Mouse (Mus musculus): ENCODE results near the gene Ehbp1.
A peak's percentile ranks its signal among the peaks of the same experiment; 100 is the strongest.

The Ehbp1 gene

DNA sequence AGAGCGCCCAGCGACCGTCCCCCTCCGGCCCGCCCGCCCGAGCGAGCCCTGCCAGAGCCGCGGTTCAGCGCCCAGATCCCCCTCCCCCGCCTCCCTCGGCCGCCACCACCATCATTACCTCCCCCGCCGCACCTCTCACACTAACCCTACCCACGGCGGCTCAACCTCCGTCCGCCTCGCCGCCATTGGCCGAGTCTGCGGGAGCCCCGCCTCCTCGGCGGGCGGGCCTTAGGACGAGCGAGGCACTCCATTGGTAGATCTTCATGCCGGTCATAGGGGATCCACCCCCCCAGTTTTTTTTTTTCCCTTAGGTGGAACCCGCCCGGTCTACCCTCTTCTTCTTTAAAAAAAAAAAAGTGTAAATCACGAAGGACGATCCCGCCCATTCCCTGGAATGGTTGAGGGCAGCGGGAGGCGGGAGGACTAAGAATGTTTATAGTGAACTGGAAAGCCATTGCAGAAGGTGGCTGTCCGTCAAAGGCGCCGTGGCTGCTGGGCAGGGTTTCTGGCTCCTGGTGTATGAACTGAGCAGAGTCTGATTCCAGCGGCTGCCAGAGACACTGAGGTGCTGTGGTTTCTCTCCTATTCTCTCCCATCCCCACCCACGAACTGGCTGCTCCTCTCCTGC is 55.1 kb downstream of the Ehbp1 start:
- DNase-seq (ENCODE audit: low read depth, low spot score), result peak; percentile 91

DNA sequence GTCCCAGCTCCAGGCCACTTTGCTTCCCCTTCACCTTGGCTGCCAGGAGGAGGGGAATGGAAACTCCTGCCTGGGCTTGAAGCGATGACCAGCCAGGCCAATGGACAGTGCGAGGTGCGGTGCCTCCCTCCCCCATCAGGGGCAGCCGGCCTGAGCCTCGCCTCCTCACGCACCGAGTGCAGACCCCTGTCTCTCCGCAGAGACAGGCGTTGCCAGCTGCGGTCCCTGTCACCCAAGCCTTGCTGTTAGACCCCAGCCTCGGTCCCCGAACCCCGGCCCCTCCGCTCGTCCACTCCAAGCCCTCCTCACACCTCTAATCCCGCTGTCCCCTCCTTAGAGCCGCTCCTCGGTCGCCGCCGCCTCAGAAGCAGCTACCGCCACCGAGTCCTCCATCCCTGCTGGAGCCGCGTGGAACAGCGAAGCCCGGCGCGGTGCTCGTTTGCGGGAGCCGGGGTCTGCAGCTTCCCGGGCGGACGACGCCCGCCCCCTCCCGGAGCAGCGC is 55.7 kb downstream of the Ehbp1 start:
- peak; percentile 41 for DNase-seq (ENCODE audit: low read depth, low spot score)

DNA sequence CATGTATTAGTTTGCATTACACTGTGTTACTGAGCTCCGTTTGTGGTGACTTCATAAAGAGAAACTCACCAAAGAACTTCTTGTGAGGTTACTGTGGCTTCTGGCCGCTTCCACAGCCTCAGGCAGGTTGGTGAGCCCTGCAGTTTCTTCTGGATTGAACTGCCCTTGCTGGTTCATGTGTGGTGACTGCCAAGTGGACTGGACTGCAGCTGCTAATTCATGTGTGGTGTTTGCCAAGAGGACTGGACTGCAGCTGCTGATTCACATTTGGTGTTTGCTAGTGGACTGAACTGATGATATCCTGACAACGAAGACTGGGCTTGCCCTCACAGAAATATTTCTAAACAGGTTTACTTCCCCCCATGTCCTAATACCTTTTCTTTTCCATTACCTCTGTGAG is 65.4 kb downstream of the Ehbp1 start:
- no peak for DNase-seq (ENCODE audit: low read depth, low spot score)

DNA sequence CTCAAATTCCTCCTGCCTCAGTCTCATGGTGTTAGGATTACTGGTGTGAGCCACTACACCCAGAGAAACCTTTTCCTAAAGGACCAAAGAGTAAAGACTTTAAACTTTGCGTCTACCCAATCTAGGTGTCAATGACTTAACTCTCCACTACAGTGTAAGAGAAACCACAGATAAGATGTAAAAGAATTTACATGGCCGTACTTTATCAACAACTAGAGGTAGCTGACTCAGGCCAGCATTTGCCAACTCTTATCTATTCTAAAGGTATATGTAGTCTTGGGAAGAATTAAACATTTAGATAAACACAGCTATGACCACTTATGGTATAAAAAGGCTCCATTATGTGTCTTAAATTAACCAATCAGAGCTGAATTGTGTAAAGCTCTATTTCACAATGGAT is 67.9 kb downstream of the Ehbp1 start:
- no peak for DNase-seq (ENCODE audit: low read depth, low spot score)

DNA sequence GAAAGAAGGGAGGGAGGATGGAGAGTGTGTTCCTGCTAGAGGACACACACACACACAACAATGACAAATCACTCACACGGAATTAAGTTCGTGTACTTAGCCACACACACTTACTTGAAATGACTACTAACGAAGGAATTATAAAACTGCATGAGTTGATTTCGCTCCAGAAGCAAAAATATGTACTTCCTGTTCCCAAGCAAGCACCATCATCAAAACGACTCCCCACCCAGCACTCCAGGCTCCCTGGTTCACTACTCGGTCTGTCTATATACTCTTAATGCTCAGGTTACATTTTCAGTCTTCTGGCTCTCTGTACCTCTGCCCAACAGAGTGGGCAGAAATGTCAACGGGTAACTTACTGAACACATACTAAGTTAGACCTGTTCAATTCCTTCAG is 68.7 kb downstream of the Ehbp1 start:
- no peak for DNase-seq (ENCODE audit: low read depth, low spot score)

DNA sequence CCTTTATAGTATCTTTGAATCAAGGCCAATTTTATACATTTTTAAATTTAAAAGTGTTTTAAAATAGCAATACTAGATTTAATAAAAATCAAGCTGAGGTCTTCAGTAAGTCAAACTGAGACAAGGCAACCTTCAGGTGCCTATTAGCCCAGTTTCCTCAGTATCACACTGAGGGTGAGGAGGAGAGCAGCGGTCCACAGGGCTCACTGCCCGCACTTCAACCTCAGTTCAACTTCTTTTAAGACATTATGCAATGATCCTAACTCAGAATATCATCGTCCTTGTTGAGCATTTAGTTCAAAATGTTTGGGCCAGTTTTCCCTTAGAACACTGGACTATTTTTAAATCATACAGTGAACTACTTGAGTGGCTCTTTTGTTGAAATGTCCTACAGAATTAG is 70.2 kb downstream of the Ehbp1 start:
- no peak for DNase-seq (ENCODE audit: low read depth, low spot score)

DNA sequence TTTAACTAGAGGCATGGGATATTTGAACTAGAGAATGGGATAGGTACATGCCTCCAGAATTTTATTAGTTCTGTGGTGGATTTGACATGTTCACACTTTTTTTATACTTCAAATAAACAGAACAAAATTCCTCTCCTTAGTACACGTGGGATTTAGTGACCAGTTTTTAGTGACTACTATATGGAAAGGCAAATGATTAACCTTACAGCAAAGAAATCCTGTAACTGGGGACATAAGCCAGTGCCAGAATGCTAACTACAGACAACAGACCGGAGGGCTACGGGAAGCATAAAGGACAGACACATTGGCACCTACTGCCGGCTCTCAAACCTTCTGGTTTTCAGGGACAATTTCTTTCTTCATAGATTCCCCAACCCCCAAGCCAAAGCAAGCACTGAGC is 72.4 kb downstream of the Ehbp1 start:
- no peak for DNase-seq (ENCODE audit: low read depth, low spot score)

DNA sequence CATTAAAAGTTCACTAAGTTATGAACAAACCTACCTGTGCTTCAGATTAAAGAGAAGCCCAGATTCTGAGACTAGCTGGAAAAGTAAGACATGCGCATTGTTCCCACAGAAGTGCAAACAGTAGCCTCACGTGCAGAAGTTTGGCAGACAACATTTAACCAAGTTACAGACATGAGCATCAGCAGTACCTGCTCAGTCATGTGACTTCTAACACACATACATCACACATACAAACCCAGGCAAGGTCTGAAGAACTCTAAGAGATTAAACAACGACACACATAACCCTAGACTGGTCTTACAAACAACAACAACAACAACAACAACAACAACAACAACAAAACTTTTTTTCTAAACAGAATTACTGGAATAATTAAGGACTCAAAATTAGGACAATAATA is 72.9 kb downstream of the Ehbp1 start:
- no peak for DNase-seq (ENCODE audit: low read depth, low spot score)

DNA sequence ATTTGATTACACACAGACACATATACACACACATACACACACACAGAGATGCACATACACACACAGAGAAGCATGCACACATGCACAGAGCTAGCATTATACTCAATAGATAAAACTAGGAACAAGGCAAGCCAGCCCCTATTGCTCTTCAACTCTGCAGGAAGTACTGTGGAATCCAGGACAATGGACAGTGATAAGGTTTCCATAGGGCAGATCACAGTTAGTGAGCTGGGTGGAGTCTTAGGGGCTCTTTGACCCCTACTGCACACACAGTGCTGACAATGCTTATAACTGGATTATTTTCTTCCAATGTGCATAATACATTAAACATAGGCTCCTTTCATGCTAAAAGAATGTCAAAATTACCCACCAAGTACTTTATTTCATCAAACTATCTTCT is 75.1 kb downstream of the Ehbp1 start:
- DNase-seq (ENCODE audit: low read depth, low spot score), result no peak

DNA sequence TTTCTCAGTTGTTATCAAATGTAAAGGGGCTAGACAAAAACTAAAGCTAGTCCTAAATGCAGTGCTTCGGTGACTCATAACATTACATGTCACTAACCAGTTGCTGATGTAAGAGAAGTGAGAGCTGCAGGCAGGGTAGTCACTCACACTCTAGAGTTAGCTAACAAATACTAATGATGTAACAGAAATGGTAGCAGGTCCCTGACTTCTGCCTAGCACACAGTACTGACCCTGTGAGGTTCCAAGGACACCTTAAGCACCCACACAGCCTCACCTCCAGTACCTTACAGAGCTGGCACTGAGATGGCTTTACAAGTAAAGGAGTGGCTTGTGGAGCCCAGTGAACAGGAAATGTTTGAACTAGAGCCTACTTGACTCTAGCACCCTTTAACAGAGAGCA is 86.7 kb downstream of the Ehbp1 start:
- no peak for DNase-seq (ENCODE audit: low read depth, low spot score)

DNA sequence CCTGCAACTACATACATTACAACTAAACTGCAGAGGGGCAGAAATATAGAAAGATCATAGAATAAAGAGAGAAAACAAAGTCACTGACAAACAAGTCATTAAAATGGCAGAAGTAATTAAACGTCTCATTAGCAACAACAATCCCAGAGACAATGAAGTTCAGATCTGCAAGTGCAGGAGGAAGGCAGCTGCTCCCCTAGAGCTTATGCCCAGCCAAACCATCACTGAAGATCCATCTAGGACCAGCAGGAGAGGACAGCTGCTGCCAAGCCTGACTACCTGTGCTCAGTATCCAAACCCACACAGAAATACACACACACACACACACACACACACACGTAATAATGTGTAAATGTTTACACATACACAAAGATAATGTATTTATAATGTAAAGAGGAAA is 92.7 kb downstream of the Ehbp1 start:
- no peak for DNase-seq (ENCODE audit: low read depth, low spot score)

DNA sequence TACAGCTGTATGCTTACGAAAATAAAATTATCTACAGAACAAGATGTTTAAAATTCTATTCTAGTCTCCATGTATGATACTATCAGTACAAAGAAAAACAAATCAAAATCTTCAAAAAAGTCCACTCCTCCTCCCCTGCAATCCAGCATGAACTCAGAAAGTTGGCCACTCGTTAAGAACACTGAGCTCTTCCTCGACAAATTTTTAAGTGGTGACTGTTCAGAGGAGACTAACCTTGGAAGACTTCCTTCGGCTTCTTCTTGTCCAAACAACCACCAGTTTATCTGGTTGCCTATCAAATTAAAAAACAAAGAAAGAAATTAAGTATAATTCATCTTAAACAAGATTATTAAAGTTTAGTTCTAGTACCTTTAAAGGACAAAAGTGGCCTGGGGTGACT is 94.4 kb downstream of the Ehbp1 start:
- no peak for DNase-seq (ENCODE audit: low read depth, low spot score)

DNA sequence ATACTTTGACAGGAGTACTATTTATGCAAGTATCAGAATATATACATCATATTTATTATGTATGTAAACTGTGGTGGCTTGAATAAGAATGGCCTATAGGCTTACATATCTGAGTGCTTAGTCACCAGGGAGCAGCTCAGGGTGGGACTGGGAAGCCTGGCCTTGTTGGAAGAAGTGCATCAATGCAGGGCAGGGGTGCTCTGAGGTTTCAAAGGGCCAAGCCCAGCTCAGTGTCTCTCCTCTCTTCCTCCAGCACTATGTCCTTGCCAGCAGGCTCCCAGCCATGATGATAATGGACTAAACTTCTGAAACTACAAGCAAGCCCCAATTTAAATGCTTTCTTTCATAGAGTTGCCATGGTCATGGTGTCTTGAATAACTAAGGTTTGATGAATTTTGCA is 95.0 kb downstream of the Ehbp1 start:
- DNase-seq (ENCODE audit: low read depth, low spot score), result no peak

DNA sequence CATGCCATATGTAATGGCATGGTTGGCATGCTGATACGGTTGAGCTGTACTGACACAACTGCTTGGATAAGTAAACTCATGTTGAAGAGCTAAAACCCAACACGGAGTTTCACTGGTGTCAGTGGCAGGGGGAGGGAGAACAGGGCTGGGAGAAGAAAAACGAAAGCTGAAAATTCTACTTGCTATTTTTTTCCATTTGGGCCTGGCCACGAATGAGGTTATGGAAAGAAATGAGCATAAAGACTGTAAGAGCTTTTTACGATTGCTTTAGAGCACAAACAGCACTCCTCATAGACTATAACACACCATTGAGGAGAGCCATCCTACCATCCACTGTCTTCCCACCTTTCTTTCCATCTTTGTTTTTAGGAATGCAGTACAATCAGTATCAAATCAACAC is 106.5 kb downstream of the Ehbp1 start:
- DNase-seq (ENCODE audit: low read depth, low spot score), result no peak

DNA sequence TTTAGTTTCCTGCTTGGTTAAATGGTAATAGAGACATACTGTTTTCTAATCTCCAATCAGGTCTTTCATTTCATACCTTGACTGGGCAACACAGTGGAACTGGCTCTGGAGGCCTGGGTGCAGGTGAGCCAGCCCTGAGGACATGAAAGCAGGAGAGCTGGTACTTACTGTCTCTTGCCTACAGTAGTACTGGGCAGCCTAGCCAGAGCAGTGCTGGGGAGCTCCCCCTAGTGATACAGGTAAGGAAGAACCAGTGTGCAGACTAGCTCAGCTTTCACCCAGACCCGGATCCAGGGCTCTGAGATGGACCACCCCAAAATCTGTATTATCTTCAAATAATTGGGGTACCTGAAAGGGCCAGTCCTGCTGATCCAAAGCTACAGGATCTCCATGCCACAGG is 107.4 kb downstream of the Ehbp1 start:
- no peak for DNase-seq (ENCODE audit: low read depth, low spot score)

DNA sequence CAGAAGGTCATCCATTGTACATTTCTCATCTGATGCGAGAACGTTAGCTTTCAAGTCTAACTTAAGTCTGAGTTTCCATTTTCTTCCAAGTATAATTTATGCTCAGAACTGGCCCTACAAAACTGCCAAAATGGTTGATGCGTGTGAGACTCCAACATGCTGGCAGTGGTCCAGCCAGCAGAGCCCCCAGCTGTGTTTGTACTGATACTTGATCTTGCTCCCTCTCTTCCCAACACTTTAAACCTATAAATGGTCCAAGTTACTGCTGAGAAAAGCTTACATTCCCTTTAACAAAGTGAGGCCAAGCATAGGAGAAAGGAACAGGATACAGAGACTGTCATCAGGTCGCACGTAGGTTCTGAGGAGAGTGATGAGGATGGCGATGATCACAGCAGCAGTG is 111.2 kb downstream of the Ehbp1 start:
- DNase-seq (ENCODE audit: low read depth, low spot score), result peak; percentile 13

DNA sequence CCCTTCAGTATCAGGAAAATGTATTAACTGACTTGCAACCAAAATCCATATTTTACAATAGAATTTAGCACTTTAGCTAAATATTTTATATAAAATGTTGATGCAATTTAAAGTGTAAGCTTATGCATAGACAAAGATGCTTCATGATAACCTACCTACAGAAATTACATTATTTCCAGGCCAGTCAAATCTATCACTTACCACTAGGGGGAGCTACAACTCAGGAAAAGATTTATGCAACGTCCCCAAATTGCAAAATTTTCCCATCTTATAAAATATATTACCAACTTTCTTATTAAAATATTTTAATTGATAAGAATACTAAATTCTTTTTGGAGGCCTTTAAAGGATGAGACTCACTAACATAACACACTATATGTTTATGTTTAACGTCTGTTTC is 116.5 kb downstream of the Ehbp1 start:
- peak; percentile 9 for DNase-seq (ENCODE audit: low read depth, low spot score)

DNA sequence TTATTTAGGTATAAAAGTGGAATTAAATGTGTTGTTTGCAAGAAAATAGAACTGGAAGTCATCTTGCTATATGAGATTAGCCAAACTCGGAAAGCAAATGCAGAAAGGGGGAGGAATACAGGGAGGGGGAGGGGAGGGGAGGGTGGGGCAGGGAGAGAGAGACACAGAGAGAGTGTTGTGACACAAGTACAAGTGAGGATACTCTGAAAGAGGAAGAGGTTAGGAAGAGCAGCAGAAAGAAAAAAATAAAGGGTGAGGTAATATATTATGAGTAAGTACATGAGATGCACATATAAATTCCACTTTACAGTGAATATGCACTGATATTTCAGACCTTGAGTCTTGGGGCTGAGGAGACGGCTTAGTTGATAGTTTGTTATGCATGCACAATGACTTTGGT is 123.9 kb downstream of the Ehbp1 start:
- no peak for DNase-seq (ENCODE audit: low read depth, low spot score)

DNA sequence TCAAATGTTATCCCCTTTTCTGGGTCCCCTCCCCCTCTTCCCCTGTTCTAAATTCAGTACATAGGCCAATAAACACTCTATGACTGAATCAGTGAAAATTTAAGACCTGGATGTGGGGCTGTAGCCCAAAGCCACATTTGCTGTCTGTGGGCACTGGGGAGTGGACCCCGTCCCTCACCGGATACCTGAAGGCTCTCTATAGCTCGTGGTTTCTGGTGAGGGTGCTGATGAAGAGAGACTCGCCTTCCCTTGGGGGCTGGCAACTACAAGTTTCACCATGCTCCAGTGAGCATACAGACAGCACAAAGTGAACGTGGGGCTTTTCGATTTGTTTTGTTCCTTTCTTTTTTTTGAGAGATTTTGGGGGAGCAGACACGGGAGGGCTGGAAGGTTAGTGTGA is 125.2 kb downstream of the Ehbp1 start:
- DNase-seq (ENCODE audit: low read depth, low spot score), result no peak

DNA sequence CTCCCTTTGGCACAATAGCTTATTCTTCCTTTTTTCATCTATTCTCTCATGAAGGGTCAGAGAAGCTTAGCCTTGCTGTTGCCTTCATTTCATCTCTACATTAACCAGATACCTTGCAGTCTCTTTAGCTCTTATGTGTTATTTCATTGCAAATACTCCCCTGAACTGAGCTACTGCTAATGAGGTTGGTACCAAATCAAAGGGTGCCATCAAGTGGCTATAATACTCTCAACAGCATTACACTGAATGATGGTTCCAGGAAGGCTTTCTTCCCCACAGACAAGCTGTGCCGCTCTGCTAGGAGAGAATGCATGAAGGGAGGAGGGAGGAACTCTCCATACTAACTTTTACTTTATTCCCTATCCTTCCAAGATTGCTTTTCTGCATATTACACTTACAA is 135.5 kb downstream of the Ehbp1 start:
- no peak for DNase-seq (ENCODE audit: low read depth, low spot score)

DNA sequence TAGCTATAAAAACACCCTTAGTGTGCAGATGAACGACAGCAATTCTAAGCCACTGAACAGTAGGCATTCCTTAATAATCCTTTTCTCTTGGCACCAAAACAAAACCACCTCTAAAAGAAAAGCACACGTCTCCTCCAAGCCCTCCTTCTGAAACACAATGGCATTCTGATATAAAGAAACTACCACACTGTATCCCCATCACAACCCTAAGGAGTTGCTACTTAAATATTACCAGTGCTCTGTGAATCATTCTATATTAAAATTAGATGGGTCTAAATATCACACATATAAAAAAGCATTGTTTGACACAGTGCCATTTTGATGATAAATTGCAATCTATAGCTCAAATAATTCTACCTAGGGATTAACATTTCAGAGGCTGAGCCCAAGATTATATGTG is 135.9 kb downstream of the Ehbp1 start:
- DNase-seq (ENCODE audit: low read depth, low spot score), result no peak

DNA sequence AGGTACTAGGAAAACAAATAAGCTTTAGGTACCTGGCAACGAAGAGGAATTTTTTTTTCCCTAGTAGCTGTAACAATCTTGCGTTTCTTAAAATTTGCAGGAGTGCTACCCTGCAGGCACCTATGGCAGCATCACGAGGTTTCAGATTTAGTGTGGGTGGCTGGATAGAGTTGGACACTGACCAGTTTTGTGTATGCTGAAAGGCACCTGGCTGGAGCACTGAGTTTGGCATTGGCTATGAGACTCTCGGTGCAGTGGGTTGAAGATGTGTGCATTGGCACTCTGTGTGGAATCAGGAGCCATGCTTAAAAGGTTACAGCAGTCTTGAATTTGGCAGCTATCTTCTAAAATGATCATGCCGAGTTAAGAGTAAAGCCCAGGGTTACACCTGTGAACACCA is 138.7 kb downstream of the Ehbp1 start:
- no peak for DNase-seq (ENCODE audit: low read depth, low spot score)

DNA sequence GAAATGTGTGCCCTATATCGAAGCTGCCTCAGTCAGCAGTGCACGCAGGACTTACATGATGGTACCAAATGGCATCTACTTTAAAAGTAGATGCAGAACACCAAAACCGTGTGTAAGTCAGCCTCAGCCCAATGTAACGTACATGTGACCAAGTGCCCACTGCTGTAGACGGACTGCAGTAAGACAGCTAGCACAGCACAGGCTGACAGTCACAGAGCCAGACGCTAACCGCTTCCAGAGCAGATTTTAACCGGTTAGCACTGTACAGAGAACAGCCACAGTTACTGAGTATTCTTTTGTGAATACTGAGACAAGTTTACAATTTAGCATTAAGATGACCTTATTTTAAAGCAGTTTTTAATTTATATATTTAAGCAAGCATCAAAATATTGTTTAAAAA is 141.0 kb downstream of the Ehbp1 start:
- no peak for DNase-seq (ENCODE audit: low read depth, low spot score)

DNA sequence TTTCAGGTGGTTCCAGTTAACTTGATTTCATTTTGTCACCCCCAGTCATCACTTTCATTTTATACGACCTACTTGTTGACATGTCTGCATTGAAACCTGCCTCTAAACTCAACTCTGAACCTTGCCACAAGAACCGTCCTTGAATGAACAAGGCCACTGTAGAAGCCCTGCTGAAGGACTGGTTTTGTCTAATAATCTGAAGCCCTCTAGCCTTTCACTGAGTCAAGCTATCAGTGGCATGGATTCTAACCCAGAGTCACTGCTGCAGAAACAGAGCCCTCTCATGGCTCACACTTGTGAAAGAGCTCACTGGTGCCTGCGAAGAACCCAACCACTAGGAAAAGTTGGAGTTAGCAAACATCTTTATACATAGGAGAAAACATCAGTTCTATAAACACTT is 142.2 kb downstream of the Ehbp1 start:
- no peak for DNase-seq (ENCODE audit: low read depth, low spot score)

Measured in embryo, embryonic 11.5 days (tissue).